Mouse (Mus musculus): Measurements from ENCODE around the gene Gm21190.
"Not testable (repeated sequence)": the region's sequence is repeated elsewhere in the genome, so short reads cannot be mapped to it uniquely, and the experiment has no call there.

DNA sequence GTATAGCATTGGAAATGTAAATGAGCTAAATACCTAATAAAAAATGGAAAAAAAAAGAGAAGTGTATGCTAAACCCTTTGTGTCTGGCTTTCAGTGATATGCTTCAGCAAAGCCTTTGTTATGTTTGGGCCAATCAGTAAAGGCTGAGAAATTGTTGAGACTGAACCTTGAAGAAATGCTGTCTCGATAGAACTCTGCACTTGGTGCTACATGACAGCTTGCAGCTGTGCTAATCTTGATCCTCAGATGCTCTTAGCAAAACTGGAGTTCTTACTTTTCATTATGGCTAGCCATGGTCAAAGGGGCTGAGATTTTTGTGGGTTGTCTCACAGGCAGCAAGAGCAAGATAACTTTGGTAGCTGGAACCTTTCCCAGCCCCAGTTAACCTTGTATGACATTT, 29.6 kb upstream of the Gm21190 start:
- not testable (repeated sequence) for TF ChIP-seq POLR2A (IDR thresholded peaks at IDR 0.05; ENCODE audit: control insufficient read depth in 1 of 2, insufficient read depth in 1 of 2, low read depth in 1 of 2, low read length in 2 of 2, poor library complexity in 1 of 2); CTCF (IDR thresholded peaks at IDR 0.05 in 2 of 3, conservative IDR thresholded peaks at IDR 0.05 in 1 of 3; ENCODE audit: control insufficient read depth in 1 of 3, insufficient read depth in 1 of 3, low read depth in 2 of 3, low read length in 3 of 3, poor library complexity in 1 of 3, severe bottlenecking in 1 of 3); ZC3H11A (IDR thresholded peaks at IDR 0.05; ENCODE audit: low read depth, low read length); EP300 (IDR thresholded peaks at IDR 0.05; ENCODE audit: low read depth in 1 of 2, low read length in 2 of 2); E2F4 (IDR thresholded peaks at IDR 0.05; ENCODE audit: borderline replicate concordance, low read depth, low read length); MYC (IDR thresholded peaks at IDR 0.05; ENCODE audit: low read depth, low read length); TAL1 (IDR thresholded peaks at IDR 0.05; ENCODE audit: low read length); USF2 (IDR thresholded peaks at IDR 0.05; ENCODE audit: borderline replicate concordance in 1 of 2, insufficient read depth in 1 of 2, low read depth in 1 of 2, low read length in 2 of 2); RAD21 (IDR thresholded peaks at IDR 0.05; ENCODE audit: low read depth, low read length); ZNF384 (IDR thresholded peaks at IDR 0.05; ENCODE audit: low read depth, low read length)
